Mouse (Mus musculus): ENCODE results near the gene D630003M21Rik. TPM values are rescaled to one million over a fixed set of nuclear protein-coding genes. Genes with fewer than 3 reads are reported as not detected.

D630003M21Rik gene
- total and polyA plus RNA-seq, 2 experiments = 0.46 to 0.69 TPM

DNA sequence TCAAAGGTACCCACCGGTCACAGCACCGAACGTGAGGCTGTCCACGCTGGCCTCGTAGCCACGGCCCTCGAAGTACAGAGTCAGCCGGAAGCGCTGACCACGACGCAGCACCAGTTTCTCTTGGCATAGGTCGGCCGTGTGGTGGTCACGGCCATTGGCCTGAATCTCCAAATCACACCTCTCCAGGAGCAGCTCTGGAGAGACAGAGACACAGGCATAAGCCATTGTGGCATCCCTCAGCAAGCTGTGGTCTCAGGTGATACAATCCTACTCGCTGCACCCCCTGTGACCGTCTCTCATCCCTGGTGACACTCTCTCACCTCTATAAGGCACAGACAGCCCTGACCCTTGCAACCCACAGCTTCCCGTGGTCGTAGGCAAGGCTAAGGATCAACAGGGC, 86.0 kb downstream of the D630003M21Rik start:
- H3K27me3 ChIP-seq (ENCODE audit: control insufficient read depth, insufficient read depth, low read length) = no peaks in the 10 kb centered on the region
- peaks cover 35% of the 10 kb centered on the region for H3K4me1 ChIP-seq (ENCODE audit: control insufficient read depth, insufficient read depth, low read length)
- H3K4me3 ChIP-seq (ENCODE audit: insufficient read depth, low read depth, low read length) = no peak overlapping the region
- H3K79me2 ChIP-seq (ENCODE audit: control insufficient read depth, insufficient read depth, low read length) = peaks cover 12% of the 10 kb centered on the region; the same call in 1 of the 2 replicates
- 88% methylated on average over 18 of the region's 18 CpGs for WGBS
- H3K27ac ChIP-seq (replicated peaks; ENCODE audit: insufficient read depth, low read depth, low read length) = no peak overlapping the region
- H3K36me3 ChIP-seq (ENCODE audit: control insufficient read depth, insufficient read depth, low read length) = peaks cover 6% of the 10 kb centered on the region; the same call in 1 of the 2 replicates
- peak overlapping the region; percentile 7; the same call in 1 of the 2 replicates for H3K9ac ChIP-seq (ENCODE audit: low read depth, low read length)
- TF ChIP-seq CTCF (IDR thresholded peaks at IDR 0.05; ENCODE audit: low read depth, low read length) = no peak
- TF ChIP-seq POLR2A (IDR thresholded peaks at IDR 0.05; ENCODE audit: extremely low read depth, insufficient read depth, low read length) = no peak
- no peak for DNase-seq (ENCODE audit: extremely low read depth, low read depth, low spot score)

- H3K79me2 ChIP-seq (ENCODE audit: control insufficient read depth, insufficient read depth, low read length) = peaks cover 12% of the 10 kb centered on the region; the same call in 1 of the 2 replicates
- peaks cover 7% of the 10 kb centered on the region; the same call in 1 of the 2 replicates for H3K36me3 ChIP-seq (ENCODE audit: control insufficient read depth, insufficient read depth, low read length)
- WGBS = 57% methylated on average over 7 of the region's 7 CpGs
- H3K27me3 ChIP-seq (ENCODE audit: control insufficient read depth, insufficient read depth, low read length) = no peaks in the 10 kb centered on the region
- TF ChIP-seq CTCF (IDR thresholded peaks at IDR 0.05; ENCODE audit: low read depth, low read length) = no peak
- no peak for TF ChIP-seq POLR2A (IDR thresholded peaks at IDR 0.05; ENCODE audit: extremely low read depth, insufficient read depth, low read length)
- H3K27ac ChIP-seq (replicated peaks; ENCODE audit: insufficient read depth, low read depth, low read length) = peak overlapping the region; percentile 9
- no peak for DNase-seq (ENCODE audit: extremely low read depth, low read depth, low spot score)
- no peak overlapping the region for H3K4me3 ChIP-seq (ENCODE audit: insufficient read depth, low read depth, low read length)
- no peak overlapping the region for H3K9ac ChIP-seq (ENCODE audit: low read depth, low read length)
- H3K4me1 ChIP-seq (ENCODE audit: control insufficient read depth, insufficient read depth, low read length) = peaks cover 37% of the 10 kb centered on the region
Observed at GRCm38 (mm10) chr2:158141690-158142440, 87.2 kb downstream of the D630003M21Rik start.

- Histone ChIP-seq H3K9ac (ENCODE audit: low read depth, low read length) (no peak overlapping the region), H3K27ac (replicated peaks; ENCODE audit: insufficient read depth, low read depth, low read length) (peak overlapping the region; percentile 8; the same call in 1 of the 2 replicates), H3K4me1 (ENCODE audit: control insufficient read depth, insufficient read depth, low read length) (peaks cover 39% of the 10 kb centered on the region), H3K36me3 (ENCODE audit: control insufficient read depth, insufficient read depth, low read length) (peaks cover 7% of the 10 kb centered on the region; the same call in 1 of the 2 replicates), H3K27me3 (ENCODE audit: control insufficient read depth, insufficient read depth, low read length) (no peaks in the 10 kb centered on the region), H3K79me2 (ENCODE audit: control insufficient read depth, insufficient read depth, low read length) (peaks cover 12% of the 10 kb centered on the region; the same call in 1 of the 2 replicates), H3K4me3 (ENCODE audit: insufficient read depth, low read depth, low read length) (no peak overlapping the region)
- TF ChIP-seq CTCF (IDR thresholded peaks at IDR 0.05; ENCODE audit: low read depth, low read length) = no peak
- no peak for TF ChIP-seq POLR2A (IDR thresholded peaks at IDR 0.05; ENCODE audit: extremely low read depth, insufficient read depth, low read length)
- no peak for DNase-seq (ENCODE audit: extremely low read depth, low read depth, low spot score)
- WGBS = 63% methylated on average over 7 of the region's 7 CpGs
Observed at GRCm38 (mm10) chr2:158141271-158141670, 87.8 kb downstream of the D630003M21Rik start.

- Histone ChIP-seq H3K36me3 (ENCODE audit: control insufficient read depth, insufficient read depth, low read length) (peaks cover 7% of the 10 kb centered on the region; the same call in 1 of the 2 replicates), H3K9ac (ENCODE audit: low read depth, low read length) (no peak overlapping the region), H3K27me3 (ENCODE audit: control insufficient read depth, insufficient read depth, low read length) (no peaks in the 10 kb centered on the region), H3K4me1 (ENCODE audit: control insufficient read depth, insufficient read depth, low read length) (peaks cover 40% of the 10 kb centered on the region), H3K27ac (replicated peaks; ENCODE audit: insufficient read depth, low read depth, low read length) (no peak overlapping the region; the same call in 1 of the 2 replicates), H3K79me2 (ENCODE audit: control insufficient read depth, insufficient read depth, low read length) (peaks cover 7% of the 10 kb centered on the region; the same call in 1 of the 2 replicates), H3K4me3 (ENCODE audit: insufficient read depth, low read depth, low read length) (no peak overlapping the region)
- WGBS = 26% methylated on average over 5 of the region's 5 CpGs
- no peak for TF ChIP-seq POLR2A (IDR thresholded peaks at IDR 0.05; ENCODE audit: extremely low read depth, insufficient read depth, low read length)
- no peak for TF ChIP-seq CTCF (IDR thresholded peaks at IDR 0.05; ENCODE audit: low read depth, low read length)
- DNase-seq (ENCODE audit: extremely low read depth, low read depth, low spot score) = no peak
Observed at GRCm38 (mm10) chr2:158140664-158141063, 88.4 kb downstream of the D630003M21Rik start.

- DNase-seq (ENCODE audit: extremely low read depth, low read depth, low spot score) = no peak
- WGBS = 55% methylated on average over 7 of the region's 7 CpGs
- no peak overlapping the region for H3K4me3 ChIP-seq (ENCODE audit: insufficient read depth, low read depth, low read length)
- H3K36me3 ChIP-seq (ENCODE audit: control insufficient read depth, insufficient read depth, low read length) = peaks cover 7% of the 10 kb centered on the region; the same call in 1 of the 2 replicates
- H3K4me1 ChIP-seq (ENCODE audit: control insufficient read depth, insufficient read depth, low read length) = peaks cover 40% of the 10 kb centered on the region
- no peak overlapping the region for H3K9ac ChIP-seq (ENCODE audit: low read depth, low read length)
- TF ChIP-seq POLR2A (IDR thresholded peaks at IDR 0.05; ENCODE audit: extremely low read depth, insufficient read depth, low read length) (no peak), CTCF (IDR thresholded peaks at IDR 0.05; ENCODE audit: low read depth, low read length) (no peak)
- no peak overlapping the region for H3K27ac ChIP-seq (replicated peaks; ENCODE audit: insufficient read depth, low read depth, low read length)
- no peaks in the 10 kb centered on the region for H3K27me3 ChIP-seq (ENCODE audit: control insufficient read depth, insufficient read depth, low read length)
- no peaks in the 10 kb centered on the region; the same call in 1 of the 2 replicates for H3K79me2 ChIP-seq (ENCODE audit: control insufficient read depth, insufficient read depth, low read length)
Observed at GRCm38 (mm10) chr2:158139628-158140027, 89.4 kb downstream of the D630003M21Rik start.
